Mouse (Mus musculus) v-Abl transformed pro-B cells (cell line): ENCODE data around the gene Gm20696.

ENCODE experiments used
- in situ Hi-C, 2 experiments: fragments of 400-800 bp; cut with MboI; formaldehyde crosslinking; loops; one replicate each; pipeline ENCODE4 v1.15.1; 2025; ENCODE audit not compliant: unreplicated experiment in 2 of 2

Gm20696 gene

GRCm38 (mm10) chr6:99631637-99632036, 35.0 kb downstream of the Gm20696 start:
- in situ Hi-C loops: no loop called here

- in situ Hi-C loops: loop anchor here in 1 of 2 experiments (10.0 kb wide), 1 partner anchor 175 kb away; no protein-coding TSS in a partner anchor
These were observed 36.7 kb downstream of the Gm20696 start for GRCm38 (mm10) chr6:99629726-99630458.

- in situ Hi-C loops: loop anchor here in 1 of 2 experiments (10.0 kb wide), 1 partner anchor 172 kb away; no protein-coding TSS in a partner anchor
These were observed 40.2 kb downstream of the Gm20696 start for GRCm38 (mm10) chr6:99626347-99626746.

GRCm38 (mm10) chr6:99625803-99626202, 40.8 kb downstream of the Gm20696 start:
- in situ Hi-C loops: loop anchor here in 1 of 2 experiments (10.0 kb wide), 1 partner anchor 171 kb away; no protein-coding TSS in a partner anchor

GRCm38 (mm10) chr6:99625306-99625705, 41.3 kb downstream of the Gm20696 start:
- in situ Hi-C loops: loop anchor here in 1 of 2 experiments (10.0 kb wide), 1 partner anchor 171 kb away; no protein-coding TSS in a partner anchor

- in situ Hi-C loops: loop anchor here (5.0 to 25.0 kb wide), 4 partner anchors 102 to 337 kb away; partner anchors contain the start of gene Foxp1 (in 1 of the 2)
These were observed 42.1 kb downstream of the Gm20696 start for GRCm38 (mm10) chr6:99624542-99624941.

- in situ Hi-C loops: loop anchor here (5.0 to 25.0 kb wide), 4 partner anchors 101 to 336 kb away; partner anchors contain the start of gene Foxp1 (in 1 of the 2)
These were observed 43.0 kb downstream of the Gm20696 start for GRCm38 (mm10) chr6:99623641-99624040.

- in situ Hi-C loops: loop anchor here (5.0 to 25.0 kb wide), 4 partner anchors 99 to 334 kb away; partner anchors contain the start of gene Foxp1 (in 1 of the 2)
These were observed 45.4 kb downstream of the Gm20696 start for GRCm38 (mm10) chr6:99621167-99621566.

- in situ Hi-C loops: loop anchor here (5.0 to 25.0 kb wide), 4 partner anchors 98 to 333 kb away; partner anchors contain the start of gene Foxp1 (in 1 of the 2)
These were observed 46.1 kb downstream of the Gm20696 start for GRCm38 (mm10) chr6:99620471-99620870.

GRCm38 (mm10) chr6:99619964-99620363, 46.6 kb downstream of the Gm20696 start:
- in situ Hi-C loops: loop anchor here (5.0 to 25.0 kb wide), 4 partner anchors 98 to 333 kb away; partner anchors contain the start of gene Foxp1 (in 1 of the 2)

GRCm38 (mm10) chr6:99619466-99619865, 47.1 kb downstream of the Gm20696 start:
- in situ Hi-C loops: loop anchor here in 1 of 2 experiments (25.0 kb wide), 1 partner anchor 332 kb away; no protein-coding TSS in a partner anchor

- in situ Hi-C loops: loop anchor here in 1 of 2 experiments (25.0 kb wide), 1 partner anchor 331 kb away; no protein-coding TSS in a partner anchor
These were observed 48.7 kb downstream of the Gm20696 start for GRCm38 (mm10) chr6:99617867-99618266.

- in situ Hi-C loops: loop anchor here in 1 of 2 experiments (25.0 kb wide), 1 partner anchor 330 kb away; no protein-coding TSS in a partner anchor
These were observed 49.2 kb downstream of the Gm20696 start for GRCm38 (mm10) chr6:99617415-99617814.

- in situ Hi-C loops: loop anchor here in 1 of 2 experiments (25.0 kb wide), 1 partner anchor 328 kb away; no protein-coding TSS in a partner anchor
These were observed 51.3 kb downstream of the Gm20696 start for GRCm38 (mm10) chr6:99615272-99615751.

- in situ Hi-C loops: loop anchor here in 1 of 2 experiments (25.0 kb wide), 1 partner anchor 327 kb away; no protein-coding TSS in a partner anchor
These were observed 51.9 kb downstream of the Gm20696 start for GRCm38 (mm10) chr6:99614566-99615271.

GRCm38 (mm10) chr6:99611866-99612265, 54.7 kb downstream of the Gm20696 start:
- in situ Hi-C loops: loop anchor here in 1 of 2 experiments (25.0 kb wide), 1 partner anchor 325 kb away; no protein-coding TSS in a partner anchor

- in situ Hi-C loops: loop anchor here in 1 of 2 experiments (25.0 kb wide), 1 partner anchor 323 kb away; no protein-coding TSS in a partner anchor
These were observed 55.9 kb downstream of the Gm20696 start for GRCm38 (mm10) chr6:99610454-99611427.

- in situ Hi-C loops: loop anchor here (10.0 to 25.0 kb wide), 3 partner anchors 151 to 1341 kb away; no protein-coding TSS in a partner anchor
These were observed 60.5 kb downstream of the Gm20696 start for GRCm38 (mm10) chr6:99606079-99606478.

- in situ Hi-C loops: loop anchor here (5.0 to 25.0 kb wide), 5 partner anchors 150 to 1340 kb away; no protein-coding TSS in a partner anchor
These were observed 61.8 kb downstream of the Gm20696 start for GRCm38 (mm10) chr6:99604758-99605157.
